Mouse (Mus musculus) MEL (cell line): Measurements from ENCODE around the gene Slc35b2.

Experiments used
- CTCF ChIP-seq, 3 experiments: IDR thresholded peaks in 2 of 3; conservative IDR thresholded peaks in 1 of 3; 2 replicates each; pipeline ENCODE4 v1.5.1; 2011 to 2012; ENCODE audit warnings: low read length in 3 of 3, low read depth in 2 of 3, mild to moderate bottlenecking in 2 of 3, improper control_type of control experiment in 1 of 3, inconsistent platforms in 1 of 3, mixed read lengths in 1 of 3, moderate library complexity in 1 of 3; ENCODE audit not compliant: control insufficient read depth in 1 of 3, insufficient read depth in 1 of 3, poor library complexity in 1 of 3, severe bottlenecking in 1 of 3
- ETS1 ChIP-seq: IDR thresholded peaks from 2 replicates; pipeline ENCODE4 v1.6.1; 2012; ENCODE audit warnings: low read depth, mild to moderate bottlenecking, inconsistent platforms, low read length, improper control_type of control experiment, moderate library complexity
- GATA1 ChIP-seq: IDR thresholded peaks from 2 replicates; pipeline ENCODE4 v1.6.1; 2011; ENCODE audit warnings: low read depth, low read length, improper control_type of control experiment
- KAT2A ChIP-seq: conservative IDR thresholded peaks from 2 replicates; pipeline ENCODE4 v1.6.1; 2012; ENCODE audit warnings: low read depth, low read length, improper control_type of control experiment, inconsistent platforms
- POLR2A ChIP-seq, 2 experiments: IDR thresholded peaks; 2 replicates each; pipeline ENCODE4 v1.6.1; 2011 to 2012; ENCODE audit warnings: low read length in 2 of 2, mild to moderate bottlenecking in 2 of 2, control low read depth in 1 of 2, improper control_type of control experiment in 1 of 2, low read depth in 1 of 2, moderate library complexity in 1 of 2; ENCODE audit not compliant: control insufficient read depth in 1 of 2, insufficient read depth in 1 of 2, poor library complexity in 1 of 2
- POLR2AphosphoS2 ChIP-seq: IDR thresholded peaks from 2 replicates; pipeline ENCODE4 v1.6.1; 2011; ENCODE audit warnings: low read length, improper control_type of control experiment
- USF1 ChIP-seq: IDR thresholded peaks from 2 replicates; pipeline ENCODE4 v1.6.1; 2014; ENCODE audit warnings: low read depth, mild to moderate bottlenecking, inconsistent platforms, low read length, improper control_type of control experiment, moderate library complexity

DNA sequence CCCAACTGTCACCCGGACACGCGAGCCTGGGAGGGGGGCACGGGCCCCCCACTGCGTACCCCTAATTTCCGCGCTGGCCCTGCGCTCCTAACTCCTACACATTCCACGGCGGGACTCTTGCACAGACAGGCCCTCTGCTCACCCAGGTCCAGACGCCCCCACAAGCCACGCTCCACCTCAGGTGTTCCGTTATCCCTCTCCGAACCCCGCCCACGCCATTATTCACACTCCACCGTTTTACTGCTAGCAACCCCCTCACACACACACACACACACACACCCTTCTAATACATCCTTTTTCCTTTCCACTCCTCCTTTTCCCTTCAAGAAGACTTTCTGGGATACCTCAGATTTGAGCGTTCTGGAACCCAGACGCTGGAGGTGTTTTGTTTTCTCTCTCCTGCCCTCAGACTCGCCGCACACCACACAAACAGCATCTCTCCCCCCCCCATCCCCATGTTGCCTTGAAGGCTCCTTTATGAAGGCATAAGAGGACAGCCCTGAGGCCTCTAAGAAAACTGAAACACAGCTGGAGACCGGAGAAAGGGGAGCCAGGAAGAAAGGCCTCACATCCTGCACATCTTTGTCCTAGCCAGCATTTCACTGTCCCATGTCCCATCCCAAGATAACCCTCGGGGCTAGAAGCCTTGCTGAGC is 32.2 kb downstream of the Slc35b2 start:
- no peak for TF ChIP-seq ETS1
- TF ChIP-seq POLR2A (IDR thresholded peaks at IDR 0.05; ENCODE audit: control insufficient read depth in 1 of 2, insufficient read depth in 1 of 2, low read depth in 1 of 2, low read length in 2 of 2, poor library complexity in 1 of 2), result no peak
- no peak for TF ChIP-seq KAT2A
- TF ChIP-seq POLR2AphosphoS2, result no peak
- TF ChIP-seq USF1, result no peak
- no peak for TF ChIP-seq CTCF (IDR thresholded peaks at IDR 0.05 in 2 of 3, conservative IDR thresholded peaks at IDR 0.05 in 1 of 3; ENCODE audit: control insufficient read depth in 1 of 3, insufficient read depth in 1 of 3, low read depth in 2 of 3, low read length in 3 of 3, poor library complexity in 1 of 3, severe bottlenecking in 1 of 3)
- TF ChIP-seq GATA1, result no peak
